Mouse (Mus musculus) embryo, embryonic 10.5 days (tissue): ENCODE measurements around the gene Fgfr2.

Experiments
- DNase-seq: peaks from one replicate; pipeline ENCODE4 v3.0.0-alpha.2; 2015; ENCODE audit warnings: low spot score

Gene Fgfr2

DNA sequence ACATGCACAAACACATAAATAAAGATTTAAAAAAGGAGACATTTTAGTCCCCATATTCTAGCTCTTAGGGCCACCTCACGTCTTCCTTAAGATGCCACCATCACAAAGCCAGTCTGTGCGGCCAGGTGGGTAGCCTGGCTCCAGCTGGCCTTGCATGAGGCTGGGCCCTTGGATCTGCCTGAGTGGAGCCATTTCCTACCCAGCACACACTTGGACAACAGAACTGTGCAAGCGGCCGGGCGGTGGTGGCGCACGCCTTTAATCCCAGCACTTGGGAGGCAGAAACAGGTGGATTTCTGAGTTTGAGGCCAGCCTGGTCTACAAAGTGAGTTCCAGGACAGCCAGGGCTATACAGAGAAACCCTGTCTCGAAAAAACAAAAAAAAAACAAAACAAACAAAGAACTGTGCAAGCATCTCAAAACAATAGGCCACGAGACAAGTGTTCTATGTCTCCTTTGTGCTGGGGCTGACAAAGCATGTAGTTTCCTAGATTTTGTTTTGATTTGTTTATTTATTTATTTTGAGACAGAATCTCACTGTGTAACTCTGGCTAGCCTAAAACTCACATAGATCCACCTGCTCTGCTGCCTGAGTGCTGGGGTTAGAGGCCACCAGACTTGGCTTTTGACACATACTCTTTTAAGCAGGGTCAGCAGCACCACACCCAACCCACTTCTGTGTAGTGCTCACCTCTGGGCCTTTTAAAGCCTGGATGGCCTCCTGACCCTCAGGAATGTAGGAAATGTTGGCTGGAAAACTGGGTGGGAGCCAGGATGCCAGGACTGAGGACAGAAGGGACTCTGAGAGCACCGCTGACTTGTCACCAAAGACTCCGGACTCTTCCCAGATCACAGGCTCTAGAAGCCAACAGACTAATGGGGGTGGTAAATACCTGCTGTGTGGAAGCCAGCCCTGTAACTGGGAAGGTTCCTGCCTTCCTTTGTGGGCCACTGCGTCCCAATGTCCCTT is 400.5 kb downstream of the Fgfr2 start:
- no peak for DNase-seq

DNA sequence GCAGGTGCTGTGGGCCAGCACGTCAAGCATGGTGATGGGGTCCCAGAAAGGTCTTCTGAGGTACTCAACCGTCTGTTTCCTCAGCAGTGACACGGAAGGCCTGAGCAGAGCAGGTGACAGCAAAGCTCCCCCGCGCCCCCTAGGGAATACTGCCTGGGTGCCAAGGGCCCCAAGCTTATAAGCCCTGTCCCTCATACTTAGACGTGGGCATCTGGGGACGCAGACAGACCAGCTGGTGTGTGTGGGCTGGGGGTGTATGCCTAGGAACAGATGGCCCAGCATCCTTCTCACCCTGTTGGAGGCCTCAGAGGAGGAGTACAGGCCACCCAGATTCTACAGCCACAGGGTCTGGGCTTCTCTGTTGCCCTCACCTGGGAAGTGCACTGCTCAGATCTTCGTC is 402.6 kb downstream of the Fgfr2 start:
- DNase-seq = no peak

DNA sequence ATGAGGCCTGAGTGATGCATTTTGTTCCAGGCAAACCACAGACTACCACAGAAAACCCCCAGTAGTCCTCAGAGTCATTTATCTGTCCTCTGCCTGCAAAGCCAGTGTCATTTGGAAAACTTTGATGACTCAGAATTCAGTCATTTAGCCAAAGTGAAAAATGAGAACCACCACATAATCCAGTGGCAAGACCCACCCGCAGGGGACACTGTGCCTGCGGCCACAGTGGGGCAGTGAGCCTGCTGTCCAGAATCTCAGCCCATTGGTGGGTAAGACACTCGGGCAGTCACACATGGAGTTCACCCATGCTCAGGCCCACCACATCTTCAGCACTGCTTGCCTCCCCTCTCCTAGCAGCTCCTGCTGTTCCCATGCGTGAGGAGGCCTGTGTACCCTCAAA is 403.6 kb downstream of the Fgfr2 start:
- DNase-seq = no peak

- DNase-seq = no peak
Observed at GRCm38 (mm10) chr7:132715259-132715658, 407.9 kb downstream of the Fgfr2 start.

DNA sequence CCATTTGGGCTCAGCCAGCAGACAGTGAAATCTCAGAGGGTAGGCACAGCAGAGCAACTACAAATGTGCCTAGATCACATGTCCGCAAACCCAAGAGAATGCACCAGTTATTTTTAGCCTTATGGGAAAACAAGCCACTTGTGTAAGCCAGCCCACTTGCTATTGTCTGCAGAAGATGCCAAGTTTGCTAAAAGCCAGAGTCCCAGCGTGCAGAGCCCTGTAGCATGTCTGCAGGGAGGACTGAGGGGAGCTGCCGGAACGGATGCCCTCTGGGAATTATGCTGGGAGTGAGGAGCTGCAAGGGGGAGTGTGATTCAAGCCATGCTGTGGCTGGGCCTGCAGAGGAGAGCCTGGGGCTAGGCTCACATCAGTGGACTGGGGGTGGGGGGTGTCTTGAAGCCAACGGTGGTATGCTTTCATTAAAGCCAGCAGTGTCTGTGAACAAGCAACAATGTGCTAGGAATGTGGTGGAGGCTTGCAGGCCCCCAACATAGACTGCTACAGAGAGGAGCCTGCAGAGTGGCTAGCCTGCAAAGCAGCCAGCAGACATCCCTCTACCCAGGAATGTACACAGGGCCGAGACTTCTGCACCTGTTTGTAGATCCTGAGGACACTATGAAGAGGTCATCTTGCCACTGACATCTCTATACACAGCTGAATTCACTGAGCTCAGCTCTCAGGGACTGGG is 408.8 kb downstream of the Fgfr2 start:
- peak; percentile 28 for DNase-seq

DNA sequence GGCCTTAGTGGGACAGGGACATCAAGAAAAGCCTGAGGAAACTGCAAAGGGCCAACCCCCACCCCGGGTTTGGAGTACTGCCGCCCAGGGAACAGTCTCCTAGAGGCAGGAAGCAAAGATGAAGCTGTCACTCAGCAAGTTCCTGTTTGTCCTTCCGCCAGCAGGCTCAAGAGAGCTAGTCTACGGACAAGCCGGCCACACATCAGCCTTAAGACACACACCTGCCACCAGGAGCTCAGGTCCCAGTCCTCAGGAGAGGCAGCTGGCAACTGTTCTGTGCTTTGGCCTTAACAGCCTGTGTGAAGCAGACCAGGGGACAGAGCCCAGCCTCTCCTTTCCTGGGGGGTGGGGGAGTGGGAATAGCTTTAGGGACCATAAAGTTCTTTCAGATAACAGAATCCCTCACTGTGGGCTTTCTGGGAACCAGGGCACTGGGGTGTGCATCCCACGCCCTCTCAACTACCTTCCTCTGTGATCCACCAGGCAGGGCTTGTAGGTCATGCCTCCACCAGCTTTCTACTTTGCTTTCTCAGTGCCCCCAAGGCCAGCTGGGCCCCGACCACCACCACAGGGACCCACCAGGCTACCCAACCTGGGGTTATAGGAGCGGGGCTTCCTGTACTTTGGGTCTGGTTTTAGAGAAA is 409.5 kb downstream of the Fgfr2 start:
- DNase-seq = no peak

GRCm38 (mm10) chr7:132712956-132713355 is 410.2 kb downstream of the Fgfr2 start:
- no peak for DNase-seq

GRCm38 (mm10) chr7:132712044-132712708 is 411.0 kb downstream of the Fgfr2 start:
- DNase-seq = peak; percentile 45

- no peak for DNase-seq
Observed at GRCm38 (mm10) chr7:132711579-132711978, 411.6 kb downstream of the Fgfr2 start.

DNA sequence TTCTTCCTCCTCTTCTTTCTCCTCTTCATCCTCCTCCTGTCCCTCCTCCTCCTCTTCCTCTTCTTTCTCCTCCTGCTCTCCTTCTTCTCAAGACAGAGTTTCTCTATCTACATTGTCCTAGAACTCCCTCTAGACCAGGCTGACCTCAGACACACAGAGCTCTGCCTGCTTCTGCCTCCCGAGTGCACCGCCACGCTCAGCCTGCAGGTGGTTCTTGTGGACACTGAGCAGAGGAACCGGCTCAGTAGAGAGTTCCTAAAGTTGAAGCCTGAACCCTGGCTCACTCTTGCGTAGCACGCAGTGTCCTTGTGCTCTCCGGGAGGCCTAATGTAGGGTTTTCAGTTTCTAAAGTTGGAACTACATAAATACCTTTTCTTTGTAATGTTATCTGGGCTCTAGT is 418.0 kb downstream of the Fgfr2 start:
- no peak for DNase-seq

- no peak for DNase-seq
Observed at GRCm38 (mm10) chr7:132704310-132704875, 418.8 kb downstream of the Fgfr2 start.

DNA sequence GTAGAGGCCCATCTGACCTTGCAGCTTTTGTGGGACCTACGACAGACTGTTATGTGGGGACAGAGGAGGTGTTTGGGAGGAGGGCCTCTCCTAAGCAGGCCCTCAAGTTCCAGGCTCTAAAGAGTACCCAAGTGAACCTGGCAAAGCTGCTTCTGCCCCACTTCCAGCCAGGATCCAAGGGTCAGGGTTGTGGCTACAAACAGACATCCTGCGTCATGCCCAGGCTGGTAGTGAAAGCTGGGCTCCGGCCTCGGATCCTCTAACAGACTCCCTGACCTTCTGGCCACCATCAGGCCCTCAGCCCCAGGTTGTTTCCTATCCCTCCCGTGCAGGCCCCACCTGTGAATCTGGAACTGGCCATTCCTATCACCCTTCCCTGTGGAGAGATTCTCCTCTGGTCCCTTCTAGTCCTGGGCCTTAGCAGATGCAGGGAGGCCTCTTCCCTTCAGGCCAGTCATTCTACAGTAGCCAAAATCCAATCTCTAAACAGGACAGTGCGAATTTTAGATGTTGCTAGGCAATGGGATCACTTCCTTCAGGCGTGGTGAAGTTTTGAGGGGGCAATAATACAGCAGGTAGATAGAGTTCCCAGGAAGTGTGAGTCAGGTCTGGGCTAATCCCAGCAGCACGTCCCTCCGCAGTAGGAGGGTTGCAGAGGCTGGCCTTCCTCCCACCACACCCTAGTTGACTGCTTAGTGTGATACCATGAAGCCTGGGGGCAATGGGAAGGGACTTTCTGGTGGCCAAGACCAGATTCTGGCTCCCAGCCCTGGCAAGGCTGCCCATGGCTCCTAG is 419.4 kb downstream of the Fgfr2 start:
- no peak for DNase-seq

DNA sequence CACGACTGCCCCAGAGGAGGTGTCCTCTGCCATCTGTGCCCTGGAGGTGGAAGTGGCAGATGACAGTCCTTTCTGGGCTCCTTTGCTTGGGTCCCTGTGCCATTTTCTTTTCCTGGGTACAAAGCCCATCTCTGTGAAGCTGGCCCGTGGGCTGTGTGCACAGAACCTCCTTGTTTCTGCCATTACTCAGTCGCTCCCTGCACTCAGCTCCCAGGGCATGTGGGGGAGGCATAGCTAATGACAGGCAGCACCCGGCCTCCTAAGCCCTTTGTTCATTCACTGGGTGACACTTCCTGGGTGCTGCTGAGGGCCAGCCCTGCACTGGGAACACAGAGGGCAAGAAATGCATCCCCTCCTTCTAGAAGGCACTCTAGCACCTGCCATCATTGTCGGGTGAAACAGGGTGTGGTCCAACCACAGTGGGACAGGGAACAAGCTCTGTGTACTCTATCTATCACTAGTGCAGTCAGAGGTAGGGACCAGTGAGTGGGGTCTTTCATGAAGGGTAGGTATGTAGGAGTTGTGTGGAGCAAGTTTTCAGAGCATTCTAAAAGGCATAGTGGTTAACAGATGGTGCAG is 420.6 kb downstream of the Fgfr2 start:
- no peak for DNase-seq

- no peak for DNase-seq
Observed at GRCm38 (mm10) chr7:132702024-132702423, 421.1 kb downstream of the Fgfr2 start.

GRCm38 (mm10) chr7:132701412-132701811 is 421.7 kb downstream of the Fgfr2 start:
- DNase-seq = no peak

DNA sequence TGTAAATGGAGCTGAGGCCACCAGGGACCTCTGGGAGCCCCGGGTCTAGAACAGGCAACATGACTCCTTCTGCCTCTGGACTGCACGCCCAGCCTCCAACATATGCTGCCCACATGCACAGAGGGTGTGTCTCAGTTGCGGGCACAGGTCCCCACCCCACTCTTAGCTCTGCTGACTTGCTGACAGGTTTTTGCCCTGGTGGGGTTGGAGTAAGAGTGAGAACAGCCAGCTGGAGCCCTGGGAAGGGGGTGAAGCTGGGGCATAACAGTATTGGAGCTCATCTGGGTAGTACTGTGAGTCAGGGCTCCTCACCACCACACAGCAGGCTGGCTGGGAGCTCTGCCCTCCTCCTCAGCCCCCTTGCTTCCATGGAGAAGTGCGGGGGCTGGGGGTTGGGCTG is 423.0 kb downstream of the Fgfr2 start:
- DNase-seq = no peak

- no peak for DNase-seq
Observed at GRCm38 (mm10) chr7:132699639-132700038, 423.5 kb downstream of the Fgfr2 start.

GRCm38 (mm10) chr7:132699165-132699564 is 424.0 kb downstream of the Fgfr2 start:
- no peak for DNase-seq

- no peak for DNase-seq
Observed at GRCm38 (mm10) chr7:132698737-132699136, 424.4 kb downstream of the Fgfr2 start.

DNA sequence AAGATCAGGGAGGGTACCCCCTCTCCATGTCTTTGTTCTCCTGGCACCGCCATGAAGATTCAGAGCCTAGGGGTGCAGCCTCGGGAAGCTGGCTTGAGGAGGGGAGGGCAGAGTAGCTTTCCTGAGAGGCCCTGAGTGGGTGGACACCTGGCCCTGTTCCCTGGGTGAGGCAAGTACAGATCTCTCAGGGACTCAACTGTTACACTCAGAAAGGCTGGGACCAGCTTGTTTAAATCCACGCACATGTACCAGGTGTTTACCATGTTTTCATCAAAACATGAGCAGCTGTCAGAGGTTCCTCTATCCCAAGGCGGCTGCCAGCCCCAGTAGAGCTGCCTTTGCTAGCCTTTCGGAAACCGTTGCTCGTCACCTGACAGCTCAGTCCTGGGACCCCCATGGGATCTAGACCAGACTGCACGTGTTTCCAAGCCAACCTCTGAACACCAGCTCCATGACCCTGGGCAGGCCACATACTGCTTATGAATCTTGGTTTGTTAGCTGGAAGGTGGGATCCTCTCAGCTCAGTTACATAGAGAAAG is 425.8 kb downstream of the Fgfr2 start:
- no peak for DNase-seq
